Mouse (Mus musculus) neural tube, postnatal 0 days (tissue): ENCODE measurements around the gene Osbp2. TPM values are rescaled to one million over a fixed set of nuclear protein-coding genes. Genes with fewer than 3 reads are reported as not detected.

Source experiments
- polyA plus RNA-seq: library from polyadenylated mRNA; unstranded; fragments of >200 nt; fragmentation: Nextera tagmentation; extraction: Ambion mirVana; gene quantifications from 2 replicates; pipeline ENCODE4 v1.2.1, GENCODE M21; 2015

The Osbp2 gene
- 46.3 and 49.2 TPM in 2 replicates for polyA plus RNA-seq

DNA sequence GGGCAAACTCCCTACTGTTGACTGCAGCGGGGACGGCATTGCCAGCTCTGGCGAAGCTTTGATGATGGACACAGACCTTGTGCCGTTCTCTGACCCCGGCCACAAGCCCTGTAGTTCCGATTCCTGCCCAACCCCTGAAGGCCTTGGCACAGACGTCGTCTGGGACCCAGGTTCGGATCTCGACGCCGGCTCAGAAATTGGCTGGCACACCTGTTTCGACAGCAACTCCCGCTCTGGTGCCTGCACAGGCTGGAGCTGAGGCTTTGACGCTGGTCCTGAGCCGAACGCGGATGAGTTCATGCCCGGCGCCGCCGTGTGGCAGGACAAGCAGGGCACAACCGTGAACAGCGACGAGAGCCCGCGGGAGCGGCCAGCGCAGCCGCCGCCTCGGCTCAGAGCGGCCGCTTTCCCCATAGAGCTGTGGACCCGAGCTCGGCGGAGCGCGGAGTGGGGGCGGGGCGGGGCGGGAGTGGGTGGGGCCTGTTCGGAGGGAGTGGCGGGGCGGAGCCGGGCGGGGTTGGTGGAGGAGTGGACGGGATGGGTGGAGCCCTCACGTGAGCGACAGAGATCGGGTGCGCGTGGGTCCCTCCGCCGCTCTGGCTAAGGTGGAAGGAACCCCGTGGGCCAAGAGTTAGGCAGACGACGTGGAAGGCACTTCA is at the start of gene Osbp2:
Gene Osbp2, minus strand, starts transcription at position 450 of the 659 bp plus-strand sequence.

DNA sequence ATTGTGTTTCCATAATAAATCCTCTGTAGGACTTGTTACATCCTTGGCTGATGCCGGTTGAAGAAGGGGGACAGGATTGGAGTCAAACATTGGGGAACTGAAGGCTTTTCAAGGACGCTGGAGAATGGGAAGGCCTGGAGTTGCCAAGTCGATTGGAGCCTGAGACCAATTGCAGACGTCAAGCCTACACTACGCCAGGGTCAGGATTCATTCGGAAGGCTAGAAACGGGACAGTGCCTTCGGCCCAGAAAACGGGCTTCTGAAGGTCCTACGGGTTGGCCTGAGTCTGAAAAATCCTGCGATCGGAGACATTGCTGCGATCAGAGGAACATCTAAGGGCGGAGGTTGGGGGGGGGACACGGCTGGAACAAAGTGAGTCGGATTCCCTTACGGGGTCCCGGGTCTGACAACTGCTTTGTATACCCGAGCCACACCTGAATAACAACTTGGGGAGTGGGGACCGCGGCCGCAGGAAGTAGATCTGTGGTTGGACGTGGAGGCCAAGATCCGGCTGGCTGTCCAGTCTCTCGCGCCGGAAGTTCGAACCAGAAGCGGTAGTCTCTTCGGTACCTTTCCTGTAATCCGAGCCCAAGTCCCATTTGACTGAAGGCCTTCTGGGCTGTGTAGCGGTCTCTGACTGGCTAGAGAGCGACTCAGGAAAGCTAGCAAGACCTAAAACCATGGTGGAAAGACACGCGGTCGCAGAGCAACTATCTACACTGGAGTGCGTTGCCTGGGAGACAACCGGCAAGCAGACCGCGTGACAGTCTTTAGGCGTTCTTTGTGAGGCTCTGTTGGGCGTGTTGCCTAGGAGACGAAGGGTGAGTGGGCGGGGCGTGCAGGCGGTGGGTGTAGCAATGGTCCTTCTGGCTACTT is 30.9 kb upstream of the Osbp2 start, which contains the start of the genes 4921536K21Rik and Dusp18:
Gene 4921536K21Rik, minus strand, starts transcription at position 693 of the 876 bp plus-strand sequence.
Gene Dusp18, plus strand, starts transcription at position 835 of the 876 bp plus-strand sequence.

Other genes with a start within 250 kb of the Osbp2 start
- 16.0 and 16.2 TPM in 2 replicates for gene Morc2a, start 214.7 kb downstream of the Osbp2 start, polyA plus RNA-seq
- 0.17 and 0.31 TPM in 2 replicates for gene 4921536K21Rik, start 31.2 kb upstream of the Osbp2 start, polyA plus RNA-seq
- 12.6 and 16.7 TPM in 2 replicates for gene Dusp18, start 31.3 kb upstream of the Osbp2 start, polyA plus RNA-seq
- 22.7 and 23.9 TPM in 2 replicates for gene Slc35e4, start 50.8 kb upstream of the Osbp2 start, polyA plus RNA-seq
- 32.7 and 35.5 TPM in 2 replicates for gene Tcn2, start 68.3 kb upstream of the Osbp2 start, polyA plus RNA-seq
- 42.2 and 42.3 TPM in 2 replicates for gene Pes1, start 100.1 kb upstream of the Osbp2 start, polyA plus RNA-seq
- not detected in 2 replicates for gene 4930556J24Rik, start 112.9 kb upstream of the Osbp2 start, polyA plus RNA-seq
- 34.9 and 35.3 TPM in 2 replicates for gene Gal3st1, start 119.7 kb upstream of the Osbp2 start, polyA plus RNA-seq
- gene Sec14l4, start 167.6 kb upstream of the Osbp2 start, polyA plus RNA-seq, result 0.13 TPM in 1 of 2 replicates, not detected in the other
- 0.94 and 1.1 TPM in 2 replicates for gene Sec14l3, start 200.9 kb upstream of the Osbp2 start, polyA plus RNA-seq
- gene Mtfp1, start 231.5 kb upstream of the Osbp2 start, polyA plus RNA-seq, result 21.1 and 22.3 TPM in 2 replicates